Mouse (Mus musculus): ENCODE measurements around the gene Sprr3. TPM values are rescaled to one million over a fixed set of nuclear protein-coding genes. Genes with fewer than 3 reads are reported as not detected.

Gene Sprr3
- total and polyA plus RNA-seq, 2 experiments from 2014 or later = not detected

DNA sequence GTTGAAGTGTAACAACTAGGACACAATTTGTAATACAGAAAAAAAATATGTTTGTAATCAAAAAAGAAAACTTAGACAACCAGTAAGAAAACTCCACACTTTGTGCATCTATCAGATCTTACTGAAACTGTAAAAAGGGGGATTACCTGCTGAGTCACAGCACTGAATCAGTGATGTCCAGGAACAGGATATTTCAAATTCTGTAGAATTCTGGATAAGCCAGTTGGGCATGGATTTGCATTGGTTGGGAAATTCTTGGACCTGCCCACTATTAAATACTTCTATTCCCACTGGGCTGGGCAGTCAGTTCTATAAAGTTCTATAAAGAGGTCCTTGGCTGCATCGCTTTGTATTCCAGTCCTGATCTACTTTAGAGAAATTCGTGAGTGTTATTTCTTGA is 40.7 kb downstream of the Sprr3 start, which contains the start of gene Sprr2j-ps:
Sprr2j-ps (plus strand) TSS at position 301 of the 400 bp plus-strand sequence.
- H3K9ac ChIP-seq = no peak within 1 kb of the TSS
- TF ChIP-seq CTCF (IDR thresholded peaks at IDR 0.05; ENCODE audit: low read depth) = no peak
- H3K27ac ChIP-seq (ENCODE audit: low read depth, low read length) = no peak within 1 kb of the TSS
- H3K27me3 ChIP-seq (ENCODE audit: insufficient read depth, low read length) = no peaks in the 10 kb centered on the region
- DNase-seq (no peak), ATAC-seq (no peak)
- no peaks in the 10 kb centered on the region for H3K36me3 ChIP-seq (ENCODE audit: insufficient read depth)
- no peak within 1 kb of the TSS for H3K4me3 ChIP-seq (ENCODE audit: low read depth, low read length)
- H3K4me1 ChIP-seq (ENCODE audit: insufficient read depth) = no peaks in the 10 kb centered on the region
- H3K4me2 ChIP-seq (ENCODE audit: low read depth) = no peak within 1 kb of the TSS
- 94% methylated on average over 2 of the region's 2 CpGs for WGBS
- no peaks in the 10 kb centered on the region for H3K9me3 ChIP-seq (ENCODE audit: low read length)

GRCm38 (mm10) chr3:92407691-92408090 is 50.8 kb downstream of the Sprr3 start, which contains the start of gene Sprr2i:
TSS of gene Sprr2i (plus strand) at chr3:92407991.
- Histone ChIP-seq H3K27me3 (ENCODE audit: insufficient read depth, low read length) (no peaks in the 10 kb centered on the region), H3K9me3 (ENCODE audit: low read length) (no peaks in the 10 kb centered on the region), H3K4me2 (ENCODE audit: low read depth) (no peak within 1 kb of the TSS), H3K9ac (no peak within 1 kb of the TSS), H3K36me3 (ENCODE audit: insufficient read depth) (no peaks in the 10 kb centered on the region), H3K27ac (ENCODE audit: low read depth, low read length) (no peak within 1 kb of the TSS), H3K4me3 (ENCODE audit: low read depth, low read length) (no peak within 1 kb of the TSS), H3K4me1 (ENCODE audit: insufficient read depth) (no peaks in the 10 kb centered on the region)
- DNase-seq (no peak), ATAC-seq (no peak)
- WGBS = 94% methylated on average over 2 of the region's 2 CpGs
- TF ChIP-seq CTCF (IDR thresholded peaks at IDR 0.05; ENCODE audit: low read depth) = no peak

Other genes with a start within 250 kb of the Sprr3 start
- not detected in 2 replicates for gene Sprr2a1, start 242.9 kb downstream of the Sprr3 start, total RNA-seq (2014; rRNA removed)
- gene Sprr2a1, start 242.9 kb downstream of the Sprr3 start, polyA plus RNA-seq (2015; fragmentation: Nextera tagmentation; extraction: Ambion mirVana) = not detected in 2 replicates
- not detected in 2 replicates for gene Sprr2a2, start 242.8 kb downstream of the Sprr3 start, total RNA-seq (2014; rRNA removed)
- gene Sprr2a2, start 242.8 kb downstream of the Sprr3 start, polyA plus RNA-seq (2015; fragmentation: Nextera tagmentation; extraction: Ambion mirVana) = not detected in 2 replicates
- not detected in 2 replicates for gene Sprr2a3, start 173.3 kb downstream of the Sprr3 start, total RNA-seq (2014; rRNA removed)
- not detected in 2 replicates for gene Sprr2a3, start 173.3 kb downstream of the Sprr3 start, polyA plus RNA-seq (2015; fragmentation: Nextera tagmentation; extraction: Ambion mirVana)
- not detected in 2 replicates for gene Sprr2b, start 142.1 kb downstream of the Sprr3 start, total RNA-seq (2014; rRNA removed)
- gene Sprr2b, start 142.1 kb downstream of the Sprr3 start, polyA plus RNA-seq (2015; fragmentation: Nextera tagmentation; extraction: Ambion mirVana) = not detected in 2 replicates
- gene Sprr2d, start 119.6 kb downstream of the Sprr3 start, total RNA-seq (2014; rRNA removed) = not detected in 2 replicates
- gene Sprr2d, start 119.6 kb downstream of the Sprr3 start, polyA plus RNA-seq (2015; fragmentation: Nextera tagmentation; extraction: Ambion mirVana) = not detected in 2 replicates
- gene Sprr2e, start 106.6 kb downstream of the Sprr3 start, total RNA-seq (2014; rRNA removed) = not detected in 2 replicates
- not detected in 2 replicates for gene Sprr2e, start 106.6 kb downstream of the Sprr3 start, polyA plus RNA-seq (2015; fragmentation: Nextera tagmentation; extraction: Ambion mirVana)
- gene Sprr2f, start 93.5 kb downstream of the Sprr3 start, total RNA-seq (2014; rRNA removed) = not detected in 2 replicates
- not detected in 2 replicates for gene Sprr2f, start 93.5 kb downstream of the Sprr3 start, polyA plus RNA-seq (2015; fragmentation: Nextera tagmentation; extraction: Ambion mirVana)
- not detected in 2 replicates for gene Sprr2h, start 73.0 kb downstream of the Sprr3 start, total RNA-seq (2014; rRNA removed)
- not detected in 2 replicates for gene Sprr2h, start 73.0 kb downstream of the Sprr3 start, polyA plus RNA-seq (2015; fragmentation: Nextera tagmentation; extraction: Ambion mirVana)
- gene Sprr2i, start 50.7 kb downstream of the Sprr3 start, total RNA-seq (2014; rRNA removed) = not detected in 2 replicates
- gene Sprr2i, start 50.7 kb downstream of the Sprr3 start, polyA plus RNA-seq (2015; fragmentation: Nextera tagmentation; extraction: Ambion mirVana) = not detected in 2 replicates
- gene Sprr2j-ps, start 40.6 kb downstream of the Sprr3 start, total RNA-seq (2014; rRNA removed) = not detected in 2 replicates
- gene Sprr2j-ps, start 40.6 kb downstream of the Sprr3 start, polyA plus RNA-seq (2015; fragmentation: Nextera tagmentation; extraction: Ambion mirVana) = not detected in 2 replicates
- 2.5 and 6.5 TPM in 2 replicates for gene Gm9774, start 29.3 kb downstream of the Sprr3 start, total RNA-seq (2014; rRNA removed)
- 9.2 and 12.0 TPM in 2 replicates for gene Gm9774, start 29.3 kb downstream of the Sprr3 start, polyA plus RNA-seq (2015; fragmentation: Nextera tagmentation; extraction: Ambion mirVana)
- not detected in 2 replicates for gene Sprr2k, start 26.1 kb downstream of the Sprr3 start, total RNA-seq (2014; rRNA removed)
- gene Sprr2k, start 26.1 kb downstream of the Sprr3 start, polyA plus RNA-seq (2015; fragmentation: Nextera tagmentation; extraction: Ambion mirVana) = not detected in 2 replicates
- gene Sprr1b, start 19.9 kb downstream of the Sprr3 start, total RNA-seq (2014; rRNA removed) = not detected in 2 replicates
- not detected in 2 replicates for gene Sprr1b, start 19.9 kb downstream of the Sprr3 start, polyA plus RNA-seq (2015; fragmentation: Nextera tagmentation; extraction: Ambion mirVana)
- not detected in 2 replicates for gene Sprr1a, start 27.2 kb upstream of the Sprr3 start, total RNA-seq (2014; rRNA removed)
- not detected in 2 replicates for gene Sprr1a, start 27.2 kb upstream of the Sprr3 start, polyA plus RNA-seq (2015; fragmentation: Nextera tagmentation; extraction: Ambion mirVana)
- gene Sprr4, start 41.8 kb upstream of the Sprr3 start, total RNA-seq (2014; rRNA removed) = not detected in 2 replicates
- gene Sprr4, start 41.8 kb upstream of the Sprr3 start, polyA plus RNA-seq (2015; fragmentation: Nextera tagmentation; extraction: Ambion mirVana) = not detected in 2 replicates
- gene 2310046K23Rik, start 75.8 kb upstream of the Sprr3 start, total RNA-seq (2014; rRNA removed) = not detected in 2 replicates
- not detected in 2 replicates for gene 2310046K23Rik, start 75.8 kb upstream of the Sprr3 start, polyA plus RNA-seq (2015; fragmentation: Nextera tagmentation; extraction: Ambion mirVana)
- gene Ivl, start 115.0 kb upstream of the Sprr3 start, total RNA-seq (2014; rRNA removed) = not detected in 2 replicates
- not detected in 2 replicates for gene Ivl, start 115.0 kb upstream of the Sprr3 start, polyA plus RNA-seq (2015; fragmentation: Nextera tagmentation; extraction: Ambion mirVana)
- gene Smcp, start 130.3 kb upstream of the Sprr3 start, total RNA-seq (2014; rRNA removed) = not detected in 2 replicates
- not detected in 2 replicates for gene Smcp, start 130.3 kb upstream of the Sprr3 start, polyA plus RNA-seq (2015; fragmentation: Nextera tagmentation; extraction: Ambion mirVana)
- not detected in 2 replicates for gene 2210017I01Rik, start 148.8 kb upstream of the Sprr3 start, total RNA-seq (2014; rRNA removed)
- gene 2210017I01Rik, start 148.8 kb upstream of the Sprr3 start, polyA plus RNA-seq (2015; fragmentation: Nextera tagmentation; extraction: Ambion mirVana) = not detected in 2 replicates
- gene Lce6a, start 162.9 kb upstream of the Sprr3 start, total RNA-seq (2014; rRNA removed) = not detected in 2 replicates
- gene Lce6a, start 162.9 kb upstream of the Sprr3 start, polyA plus RNA-seq (2015; fragmentation: Nextera tagmentation; extraction: Ambion mirVana) = not detected in 2 replicates
- gene Lce1a1, start 189.6 kb upstream of the Sprr3 start, total RNA-seq (2014; rRNA removed) = not detected in 2 replicates
- not detected in 2 replicates for gene Lce1a1, start 189.6 kb upstream of the Sprr3 start, polyA plus RNA-seq (2015; fragmentation: Nextera tagmentation; extraction: Ambion mirVana)
- gene Lce1b, start 198.2 kb upstream of the Sprr3 start, total RNA-seq (2014; rRNA removed) = not detected in 2 replicates
- gene Lce1b, start 198.2 kb upstream of the Sprr3 start, polyA plus RNA-seq (2015; fragmentation: Nextera tagmentation; extraction: Ambion mirVana) = not detected in 2 replicates
- gene Lce1a2, start 211.6 kb upstream of the Sprr3 start, total RNA-seq (2014; rRNA removed) = not detected in 2 replicates
- not detected in 2 replicates for gene Lce1a2, start 211.6 kb upstream of the Sprr3 start, polyA plus RNA-seq (2015; fragmentation: Nextera tagmentation; extraction: Ambion mirVana)
- gene Lce1c, start 220.5 kb upstream of the Sprr3 start, total RNA-seq (2014; rRNA removed) = not detected in 2 replicates
- not detected in 2 replicates for gene Lce1c, start 220.5 kb upstream of the Sprr3 start, polyA plus RNA-seq (2015; fragmentation: Nextera tagmentation; extraction: Ambion mirVana)
- not detected in 2 replicates for gene Lce1d, start 228.5 kb upstream of the Sprr3 start, total RNA-seq (2014; rRNA removed)
- gene Lce1d, start 228.5 kb upstream of the Sprr3 start, polyA plus RNA-seq (2015; fragmentation: Nextera tagmentation; extraction: Ambion mirVana) = not detected in 2 replicates